Mouse (Mus musculus) E14TG2a.4 (cell line): Measurements from ENCODE around the gene Tprn.

Experiments
- CTCF ChIP-seq: conservative IDR thresholded peaks from 2 replicates; pipeline ENCODE4 v1.5.1; 2014; ENCODE audit warnings: low read length
- NANOG ChIP-seq: IDR thresholded peaks from 2 replicates; pipeline ENCODE4 v1.6.1; 2014; ENCODE audit warnings: borderline replicate concordance, low read length, mixed read lengths
- POU5F1 ChIP-seq: IDR thresholded peaks from 2 replicates; pipeline ENCODE4 v1.6.1; 2014; ENCODE audit warnings: low read length, borderline replicate concordance

GRCm38 (mm10) chr2:25213266-25213865 is 49.1 kb upstream of the Tprn start:
- TF ChIP-seq CTCF, result no peak
- TF ChIP-seq POU5F1, result no peak
- TF ChIP-seq NANOG, result no peak
